Mouse (Mus musculus) gastrocnemius, postnatal 4 days (tissue): ENCODE results near the gene Rsph10b. TPM values are rescaled to one million over a fixed set of nuclear protein-coding genes. Genes with fewer than 3 reads are reported as not detected.

Experiments
- DNase-seq, 2 experiments: peaks; one replicate each; pipeline ENCODE4 v3.0.0; 2021 to 2022; ENCODE audit warnings: low spot score in 2 of 2, mixed read lengths in 2 of 2
- long read RNA-seq, 2 experiments: library from polyadenylated mRNA; stranded (forward); transcript quantifications; one replicate each; pipeline ENCODE4 v2.0.0; 2021
- total RNA-seq, 2 experiments: library from RNA; stranded (reverse); gene quantifications; 2 replicates each; pipeline ENCODE4 v1.2.3; 2021

Gene Rsph10b
- 1 to 10 TPM; 2.5 to 2.7 TPM for total RNA-seq
- long read RNA-seq, experiment 1, partial matches to known transcripts = 0 of 1 reads
- long read RNA-seq, experiment 1, other reads (novel, unspliced or antisense) = 1 of 1 reads
- long read RNA-seq, experiment 2, partial matches to known transcripts = 0 of 2 reads
- long read RNA-seq, experiment 2, other reads (novel, unspliced or antisense) = 2 of 2 reads

GRCm38 (mm10) chr5:143932831-143933230 lies at the start of gene Rsph10b:
Rsph10b (plus strand) TSS chr5:143933035.
- DNase-seq = no peak

GRCm38 (mm10) chr5:143885274-143885673 lies 47.6 kb upstream of the Rsph10b start:
- no peak for DNase-seq

- no peak for DNase-seq
Measured at GRCm38 (mm10) chr5:143890741-143891140, 42.1 kb upstream of the Rsph10b start.

GRCm38 (mm10) chr5:143892255-143892886 lies 40.5 kb upstream of the Rsph10b start:
- no peak for DNase-seq

- DNase-seq = no peak
Measured at GRCm38 (mm10) chr5:143893396-143893795, 39.4 kb upstream of the Rsph10b start.

GRCm38 (mm10) chr5:143897635-143898330 lies 35.1 kb upstream of the Rsph10b start, which contains the start of gene Ankrd61:
Ankrd61 (minus strand) TSS chr5:143897685.
- no peak for DNase-seq

GRCm38 (mm10) chr5:143902111-143902510 lies 30.7 kb upstream of the Rsph10b start:
- DNase-seq = peak in 1 of 2 experiments; percentile 70

- no peak for DNase-seq
Measured at GRCm38 (mm10) chr5:143903813-143904212, 29.0 kb upstream of the Rsph10b start.

- DNase-seq = no peak
Measured at GRCm38 (mm10) chr5:143906429-143906828, 26.4 kb upstream of the Rsph10b start.

GRCm38 (mm10) chr5:143908926-143909325 lies 23.9 kb upstream of the Rsph10b start:
- DNase-seq = no peak

GRCm38 (mm10) chr5:143909417-143910400 lies 23.1 kb upstream of the Rsph10b start, which contains the start of the genes Aimp2 and Pms2:
Aimp2 (minus strand) TSS chr5:143909847.
Pms2 (plus strand) TSS chr5:143909964.
- peak; percentile 83 to 93 for DNase-seq

- DNase-seq = no peak
Measured at GRCm38 (mm10) chr5:143916221-143916620, 16.6 kb upstream of the Rsph10b start.

- peak in 1 of 2 experiments; percentile 36 for DNase-seq
Measured at GRCm38 (mm10) chr5:143917418-143917817, 15.4 kb upstream of the Rsph10b start.

- DNase-seq = no peak
Measured at GRCm38 (mm10) chr5:143918120-143918519, 14.7 kb upstream of the Rsph10b start.

- no peak for DNase-seq
Measured at GRCm38 (mm10) chr5:143924781-143925452, 7.9 kb upstream of the Rsph10b start.

- no peak for DNase-seq
Measured at GRCm38 (mm10) chr5:143927875-143928274, 5.0 kb upstream of the Rsph10b start, which contains the start of gene Gm42421. Gm42421 (plus strand) TSS chr5:143928175.

- no peak for DNase-seq
Measured at GRCm38 (mm10) chr5:143929291-143929690, 3.5 kb upstream of the Rsph10b start.

- DNase-seq = no peak
Measured at GRCm38 (mm10) chr5:143930656-143931055, 2.2 kb upstream of the Rsph10b start.

- DNase-seq = no peak
Measured at GRCm38 (mm10) chr5:143931863-143932580, 813 bp upstream of the Rsph10b start.

GRCm38 (mm10) chr5:143933414-143933813 lies 579 bp downstream of the Rsph10b start:
- DNase-seq = no peak
